ENCODE assay signal across 18 mouse cellular contexts in the genomic region with DNA sequence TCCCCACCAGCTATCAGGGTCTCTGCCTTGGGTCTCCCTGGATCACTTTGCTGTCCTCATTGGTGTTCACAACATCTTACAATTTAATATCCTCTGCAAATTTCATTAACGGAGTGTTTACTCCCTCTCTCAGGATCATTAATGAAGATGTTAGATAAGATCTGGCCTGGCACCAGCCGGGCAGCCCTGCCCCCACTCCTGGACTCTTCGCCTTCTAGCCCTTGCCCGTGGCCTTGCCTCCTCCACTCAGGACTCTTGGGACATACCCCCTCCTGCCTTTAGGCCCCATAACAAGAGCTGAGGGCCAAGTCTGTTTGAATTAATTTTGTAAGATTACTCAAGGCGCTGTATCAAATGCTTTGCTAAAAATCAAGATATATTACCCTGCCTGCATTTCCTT. TPM values are rescaled to one million over a fixed set of nuclear protein-coding genes. Genes with fewer than 3 reads are reported as not detected.
DNase-seq lines count a peak whose midpoint lies in the region; ATAC-seq and TF ChIP-seq lines count a peak whose summit lies in the region.
"Had no signal": no experiment of that assay in that cellular context is flagged by ENCODE, and none has a peak within 500 bp of the region (broad histone marks: within the 10 kb centered on the region; RNA-seq: fewer than 3 reads in every experiment).

No protein-coding gene starts in this region.

- no peak overlapping the region for H3K27ac ChIP-seq in kidney, adult 2 months (ENCODE audit: insufficient read depth, low read depth, low read length)
- no peak overlapping the region for H3K27ac ChIP-seq in kidney, embryonic 14.5 days (ENCODE audit: low read depth, low read length)
- H3K27ac ChIP-seq in kidney, embryonic 16.5 days (ENCODE audit: low read length), result peak overlapping the region; percentile 44; the same call in 1 of the 2 replicates
- H3K27ac ChIP-seq: embryonic facial prominence, embryonic 10.5 days; forebrain, embryonic 15.5 days; liver, embryonic 15.5 days had no signal

- ATAC-seq in kidney, embryonic 14.5 days (ENCODE audit: low FRiP score, low TSS enrichment), result no peak
- no peak for ATAC-seq in kidney, embryonic 16.5 days (ENCODE audit: low FRiP score, low TSS enrichment)
- no peak for ATAC-seq in monocyte, adult 5-6 weeks (replicated peaks; ENCODE audit: insufficient number of reproducible peaks, low FRiP score, low TSS enrichment, poor library complexity, severe bottlenecking)
- ATAC-seq: forebrain, embryonic 15.5 days; intestine, postnatal 0 days; lung, postnatal 0 days had no signal

- no peak overlapping the region for H3K4me3 ChIP-seq in kidney, adult 2 months (ENCODE audit: insufficient read depth, low read depth, low read length)
- no peak overlapping the region for H3K4me3 ChIP-seq in kidney, embryonic 14.5 days (ENCODE audit: low read length)
- no peak overlapping the region for H3K4me3 ChIP-seq in kidney, embryonic 16.5 days (ENCODE audit: low read length)
- H3K4me3 ChIP-seq: embryonic facial prominence, embryonic 10.5 days; forebrain, embryonic 15.5 days; liver, embryonic 15.5 days had no signal

- H3K9ac ChIP-seq in kidney, embryonic 14.5 days (ENCODE audit: low read depth, low read length), result no peak overlapping the region
- H3K9ac ChIP-seq in kidney, embryonic 16.5 days (replicated peaks; ENCODE audit: low read length), result no peak overlapping the region
- H3K9ac ChIP-seq: forebrain, embryonic 15.5 days; liver, embryonic 15.5 days had no signal

- no peak for TF ChIP-seq CTCF in kidney, adult 2 months (conservative IDR thresholded peaks at IDR 0.05; ENCODE audit: insufficient read depth, insufficient read length, low read depth, low read length)

- no peaks in the 10 kb centered on the region for H3K36me3 ChIP-seq in kidney, adult 2 months (ENCODE audit: control insufficient read depth, insufficient read depth, low read length)
- no peaks in the 10 kb centered on the region for H3K36me3 ChIP-seq in kidney, embryonic 14.5 days (ENCODE audit: control insufficient read depth, insufficient read depth, low read length)
- H3K36me3 ChIP-seq in kidney, embryonic 16.5 days (ENCODE audit: insufficient read depth, low read length), result no peaks in the 10 kb centered on the region
- H3K36me3 ChIP-seq: embryonic facial prominence, embryonic 10.5 days; forebrain, embryonic 15.5 days; liver, embryonic 15.5 days had no signal

- no peaks in the 10 kb centered on the region for H3K9me3 ChIP-seq in kidney, embryonic 14.5 days (ENCODE audit: control insufficient read depth, low read length)
- no peaks in the 10 kb centered on the region for H3K9me3 ChIP-seq in kidney, embryonic 16.5 days (ENCODE audit: low read length)
- H3K9me3 ChIP-seq: embryonic facial prominence, embryonic 10.5 days; forebrain, embryonic 15.5 days; liver, embryonic 15.5 days had no signal

- WGBS in kidney, adult 2 months, result 53% methylated on average over 5 of the region's 5 CpGs
- 32% methylated on average over 5 of the region's 5 CpGs for WGBS in kidney, embryonic 14.5 days
- 34% methylated on average over 5 of the region's 5 CpGs for WGBS in kidney, embryonic 16.5 days

- H3K4me1 ChIP-seq in kidney, adult 2 months (ENCODE audit: control insufficient read depth, insufficient read depth, low read length), result no peaks in the 10 kb centered on the region
- H3K4me1 ChIP-seq in kidney, embryonic 14.5 days (ENCODE audit: control insufficient read depth, insufficient read depth, low read length), result peaks cover 28% of the 10 kb centered on the region
- peaks cover 41% of the 10 kb centered on the region for H3K4me1 ChIP-seq in kidney, embryonic 16.5 days (ENCODE audit: insufficient read depth, low read length)

- DNase-seq in kidney, adult 2 months, result peak; percentile 32
- peak; percentile 49 for DNase-seq in ovary, postnatal 36 days (ENCODE audit: low spot score)
- no peak for DNase-seq in ovary, postnatal 10 days (ENCODE audit: low spot score)
- no peak for DNase-seq in thymus, postnatal 10 days (ENCODE audit: low spot score in 2 of 2)
- DNase-seq: cerebellum, adult 11 months; cerebellum, postnatal 14 days; heart, postnatal 4 days; right cerebral cortex, postnatal 4 days; thymus, postnatal 4 days had no signal

- 0 out of 2 replicates have a peak, but pooled peaks cover 2% of the 10 kb centered on the region for H3K27me3 ChIP-seq in kidney, adult 2 months (replicated peaks; ENCODE audit: control insufficient read depth, insufficient read depth, low read length)
- peaks cover 4% of the 10 kb centered on the region; the same call in 1 of the 2 replicates for H3K27me3 ChIP-seq in kidney, embryonic 14.5 days (ENCODE audit: control insufficient read depth, insufficient read depth, low read length)
- 0 out of 2 replicates have a peak, but pooled peaks cover 5% of the 10 kb centered on the region for H3K27me3 ChIP-seq in kidney, embryonic 16.5 days (ENCODE audit: insufficient read depth, low read length)
- H3K27me3 ChIP-seq: forebrain, embryonic 15.5 days had no signal

- H3K4me2 ChIP-seq in kidney, embryonic 14.5 days (replicated peaks; ENCODE audit: low read depth, low read length), result no peak overlapping the region
- no peak overlapping the region for H3K4me2 ChIP-seq in kidney, embryonic 16.5 days (replicated peaks; ENCODE audit: low read depth, low read length)
- H3K4me2 ChIP-seq: liver, embryonic 15.5 days had no signal

- no peak for TF ChIP-seq POLR2A in kidney, adult 2 months (IDR thresholded peaks at IDR 0.05; ENCODE audit: low read depth, low read length)

RNA-seq across cellular contexts. Expression of a gene that starts 4.1 kb away (rescaled TPM):
- polyA plus RNA-seq in kidney, adult 2 months (2012; rRNA removed), result 10.7 and 10.9 TPM in 2 replicates
- polyA plus RNA-seq in kidney, embryonic 14.5 days (2014; fragmentation: Nextera tagmentation; extraction: Ambion mirVana), result 5.0 and 6.4 TPM in 2 replicates
- 8.9 and 9.9 TPM in 2 replicates for polyA plus RNA-seq in kidney, embryonic 16.5 days (2015; fragmentation: Nextera tagmentation; extraction: Ambion mirVana)
- 0.19 to 0.86 TPM (median 0.21 TPM) in 3 replicates for total RNA-seq in monocyte, adult 5-6 weeks (2017)
- total RNA-seq: granulocyte monocyte progenitor cell, adult 5-6 weeks had no signal

Comparison
In these comparisons a context has a peak if more than half of its experiments do, and no peak if none do; other contexts are left out.
1. DNase-seq: peak in kidney, adult 2 months (single experiment) and ovary, postnatal 36 days (single experiment); none in ovary, postnatal 10 days (single experiment) and thymus, postnatal 10 days (0 of 2).